Mouse (Mus musculus) thymus, adult 18-20 months (tissue): ENCODE results near the gene Abhd8.
A peak's percentile ranks its signal among the peaks of the same experiment; 100 is the strongest.
"Not testable (repeated sequence)": the region's sequence is repeated elsewhere in the genome, so short reads cannot be mapped to it uniquely, and the experiment has no call there.

Source experiments
- DNase-seq, 2 experiments: peaks; one replicate each; pipeline ENCODE4 v3.0.0; 2022; ENCODE audit warnings: mixed read lengths in 2 of 2

The Abhd8 gene

DNA sequence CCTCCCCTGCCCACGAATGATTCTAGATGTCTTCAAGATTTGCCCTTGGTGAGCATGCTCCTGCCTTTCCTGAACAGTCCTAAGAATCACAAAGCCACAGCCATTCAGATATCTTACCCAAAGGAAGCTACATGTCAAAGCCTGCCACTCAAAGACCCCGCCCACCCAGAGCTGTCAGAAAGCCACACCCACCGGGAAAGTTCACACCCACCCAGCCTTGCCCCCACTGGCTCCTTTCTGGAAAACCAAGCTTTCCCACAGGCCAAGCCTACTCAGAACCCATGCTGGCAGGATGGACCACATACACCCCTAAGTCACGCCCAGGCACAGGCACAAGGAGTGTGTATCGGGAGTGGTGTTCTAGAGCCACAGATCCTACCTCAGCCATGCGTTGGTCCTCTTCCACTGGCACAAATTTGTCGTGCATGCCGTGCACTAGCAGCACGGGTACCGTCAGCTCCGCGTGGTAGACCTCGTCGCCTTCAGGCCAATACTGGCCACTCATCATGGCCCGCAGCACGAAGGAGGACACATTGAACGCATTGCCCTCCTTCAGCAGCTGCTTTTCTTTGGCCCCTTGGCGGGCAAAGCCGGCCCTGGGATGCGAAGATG, 5.7 kb downstream of the Abhd8 start:
- DNase-seq: peak in 1 of 2 experiments; percentile 9

DNA sequence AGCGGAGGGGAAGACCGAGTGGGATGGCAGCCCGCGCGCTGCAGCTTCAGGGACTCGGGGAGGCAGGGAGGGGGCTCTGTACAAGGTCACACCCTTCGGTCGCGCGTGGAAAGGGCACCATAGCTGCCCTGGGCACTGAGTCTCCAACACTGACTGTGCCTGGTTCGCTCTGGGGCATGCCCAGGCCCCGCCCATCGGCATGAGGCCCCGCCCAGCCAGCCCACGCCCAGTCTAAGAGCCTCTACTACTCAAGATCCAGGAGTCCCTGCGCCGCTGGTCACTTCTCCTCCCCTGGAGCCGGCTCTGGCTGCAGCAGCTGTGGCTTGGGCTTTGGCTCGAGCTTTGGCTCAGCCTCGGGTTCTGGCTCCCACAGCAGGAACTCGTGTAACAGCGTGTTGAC, 6.5 kb downstream of the Abhd8 start:
- no peak for DNase-seq

DNA sequence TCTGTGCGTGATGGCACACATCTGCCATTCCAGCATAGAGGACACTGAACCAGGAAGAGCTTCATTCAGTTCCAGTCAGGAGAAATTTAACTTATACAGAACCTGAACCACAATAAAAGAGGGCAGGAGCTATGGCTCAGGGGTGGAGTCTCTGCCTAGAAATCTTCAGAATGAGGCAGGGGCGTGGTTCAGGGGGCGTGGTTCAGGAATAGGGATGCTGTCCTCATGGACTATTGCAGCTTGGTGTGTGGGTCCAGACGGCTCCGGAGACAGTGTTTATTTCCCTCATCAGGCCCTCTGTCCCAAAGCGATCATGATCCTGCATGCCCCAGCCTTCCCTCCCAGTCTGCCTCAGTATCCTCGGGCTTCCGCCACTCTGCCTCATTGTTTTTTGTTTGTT, 8.8 kb downstream of the Abhd8 start:
- DNase-seq: no peak

DNA sequence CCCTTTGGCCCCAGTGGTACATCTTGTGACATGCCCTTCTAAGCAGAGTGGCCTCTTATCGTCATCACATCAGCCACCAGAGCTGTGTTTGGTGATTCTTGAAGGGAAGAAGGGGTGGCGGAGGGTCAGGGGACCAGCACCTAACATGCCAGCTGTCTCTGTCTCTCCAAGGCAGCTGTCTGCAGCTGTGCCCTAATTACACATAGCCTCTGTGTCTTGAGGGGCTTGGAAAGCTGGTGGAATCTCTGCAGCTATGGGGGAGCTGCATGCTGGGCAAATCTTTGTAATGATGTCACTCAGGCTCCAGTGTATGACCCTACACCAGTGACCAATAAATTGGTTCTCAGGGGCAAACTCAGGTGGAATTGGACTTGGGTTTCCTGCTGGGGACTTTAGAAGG, 10.8 kb downstream of the Abhd8 start:
- no peak for DNase-seq

DNA sequence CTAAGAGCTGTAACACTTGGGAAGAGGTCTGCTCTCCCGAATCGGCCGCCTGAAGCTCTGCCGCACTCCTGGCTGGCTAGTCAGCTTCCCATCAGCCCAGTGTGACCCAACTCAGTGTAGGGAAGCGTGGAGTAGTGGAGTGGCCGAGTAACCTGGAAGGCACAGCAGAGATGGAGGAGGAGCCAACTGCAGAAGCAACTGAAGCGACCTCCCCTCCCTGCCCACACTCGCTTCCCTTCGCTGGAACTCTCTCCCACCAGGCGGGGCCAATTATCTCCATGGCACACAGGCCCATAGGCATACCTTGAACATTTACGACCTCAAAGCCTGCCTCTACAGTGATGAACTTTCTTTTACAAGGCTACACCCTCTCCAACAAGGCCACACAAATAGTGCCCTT, 11.7 kb downstream of the Abhd8 start:
- DNase-seq: no peak

DNA sequence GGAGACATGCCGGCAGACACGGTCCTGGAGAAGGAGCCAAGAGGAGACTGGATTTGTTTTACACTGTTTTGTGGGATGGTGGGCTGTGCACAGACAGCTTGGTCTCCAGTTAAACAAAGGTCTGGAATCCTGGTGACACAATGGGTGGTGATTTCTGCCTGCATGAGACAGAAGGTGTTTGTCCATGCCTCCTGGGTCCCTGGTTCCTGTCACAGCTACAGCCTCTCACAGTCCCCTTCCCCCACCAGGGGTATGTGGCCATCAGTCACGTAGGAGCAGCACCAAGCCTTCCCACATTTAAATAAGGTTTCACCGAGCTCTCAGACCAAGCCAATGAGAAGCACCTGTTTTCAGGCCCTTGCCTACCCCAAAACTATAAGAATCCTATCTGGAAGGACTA, 12.1 kb downstream of the Abhd8 start:
- DNase-seq: no peak

DNA sequence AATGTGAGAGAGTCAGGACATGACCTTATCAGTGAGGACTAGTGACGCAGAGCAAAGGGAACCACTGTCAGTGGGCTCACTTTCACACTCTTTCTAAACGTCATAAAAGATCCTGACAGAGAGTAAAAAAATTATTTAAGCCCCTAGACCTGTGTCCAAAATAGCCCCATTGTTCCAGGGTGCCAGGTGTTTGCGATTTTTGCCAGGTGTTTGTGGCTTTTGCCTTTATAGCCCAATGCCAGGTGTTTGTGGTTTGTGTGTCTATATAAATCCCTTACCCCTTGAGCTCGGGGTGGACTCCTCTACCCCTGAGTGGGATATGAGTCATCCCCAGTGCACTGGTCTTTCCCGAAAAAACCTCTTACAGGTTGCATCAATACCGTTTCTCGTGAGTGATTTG, 18.4 kb downstream of the Abhd8 start:
- no peak for DNase-seq

DNA sequence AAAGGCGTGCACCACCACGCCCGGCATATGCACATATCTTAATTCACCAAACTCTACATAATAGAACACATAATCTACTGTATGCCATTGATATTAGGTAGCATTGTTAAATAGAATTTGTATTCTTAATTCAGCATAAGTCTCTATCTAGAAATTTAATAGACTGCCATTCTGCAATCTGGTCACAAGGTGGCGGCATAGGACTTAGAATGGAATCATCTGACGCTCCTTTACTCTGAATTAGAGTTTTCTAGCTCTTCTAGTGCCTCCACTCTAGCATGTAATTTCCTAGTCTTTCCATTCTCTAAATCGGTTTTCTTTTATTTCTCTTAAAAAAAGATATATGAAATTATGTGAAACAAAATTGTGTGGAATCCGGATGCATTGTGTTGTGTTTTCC, 22.1 kb downstream of the Abhd8 start:
- no peak for DNase-seq

DNA sequence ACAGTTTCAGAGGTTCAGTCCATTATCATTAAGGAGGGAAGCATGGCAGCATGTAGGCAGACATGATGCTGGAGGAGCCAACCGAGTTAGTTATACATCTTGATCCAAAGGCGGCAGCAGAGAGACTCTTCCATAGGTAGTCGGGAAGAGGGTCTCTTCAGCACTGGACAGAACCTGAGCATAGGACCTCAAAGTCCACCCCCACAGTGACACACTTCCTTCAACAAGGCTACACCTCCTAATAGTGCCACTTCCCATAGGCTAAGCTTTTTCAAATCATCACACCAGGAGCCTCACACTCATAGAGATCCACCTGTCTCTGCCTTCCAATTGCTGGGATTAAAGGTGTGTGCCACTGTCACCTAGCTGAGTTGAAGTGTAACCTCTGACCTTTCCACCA, 26.4 kb downstream of the Abhd8 start:
- DNase-seq: no peak

DNA sequence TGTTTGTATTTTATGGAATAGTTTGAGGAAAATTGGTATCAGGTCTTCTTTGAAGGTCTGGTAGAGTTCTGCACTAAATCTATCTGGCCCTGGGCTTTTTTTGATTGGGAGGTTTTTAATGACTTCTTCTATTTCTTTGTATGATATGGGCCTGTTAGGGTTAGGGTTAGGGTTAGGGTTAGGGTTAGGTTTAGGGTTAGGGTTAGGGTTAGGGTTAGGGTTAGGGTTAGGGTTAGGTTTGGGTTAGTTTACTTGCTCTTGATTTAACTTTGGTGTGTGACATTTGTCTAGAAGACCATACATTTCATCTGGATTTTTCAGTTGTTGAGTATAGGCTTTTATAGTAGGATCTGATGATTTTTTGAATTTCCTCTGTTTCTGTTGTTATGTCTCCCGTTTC, 30.5 kb downstream of the Abhd8 start:
- not testable (repeated sequence) for DNase-seq

DNA sequence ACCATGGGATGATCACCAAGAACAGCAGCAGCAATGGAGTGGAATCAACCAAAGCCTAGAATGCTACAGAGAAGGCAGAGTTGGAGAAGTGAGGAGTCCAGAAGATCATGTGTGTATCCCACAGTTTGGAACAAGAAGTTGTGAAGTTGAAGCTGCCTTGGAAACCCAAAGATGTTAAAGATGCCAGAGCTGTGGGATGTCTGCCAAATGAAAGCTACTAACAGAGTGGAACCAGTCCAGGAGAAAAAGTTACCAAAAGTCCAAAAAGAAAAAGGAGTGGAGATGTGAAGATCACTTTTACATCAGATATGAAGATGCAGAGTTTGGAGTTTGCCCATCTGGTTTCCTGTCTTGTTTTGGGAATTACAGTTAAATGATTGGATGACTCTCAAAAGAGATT, 41.3 kb downstream of the Abhd8 start:
- no peak for DNase-seq

DNA sequence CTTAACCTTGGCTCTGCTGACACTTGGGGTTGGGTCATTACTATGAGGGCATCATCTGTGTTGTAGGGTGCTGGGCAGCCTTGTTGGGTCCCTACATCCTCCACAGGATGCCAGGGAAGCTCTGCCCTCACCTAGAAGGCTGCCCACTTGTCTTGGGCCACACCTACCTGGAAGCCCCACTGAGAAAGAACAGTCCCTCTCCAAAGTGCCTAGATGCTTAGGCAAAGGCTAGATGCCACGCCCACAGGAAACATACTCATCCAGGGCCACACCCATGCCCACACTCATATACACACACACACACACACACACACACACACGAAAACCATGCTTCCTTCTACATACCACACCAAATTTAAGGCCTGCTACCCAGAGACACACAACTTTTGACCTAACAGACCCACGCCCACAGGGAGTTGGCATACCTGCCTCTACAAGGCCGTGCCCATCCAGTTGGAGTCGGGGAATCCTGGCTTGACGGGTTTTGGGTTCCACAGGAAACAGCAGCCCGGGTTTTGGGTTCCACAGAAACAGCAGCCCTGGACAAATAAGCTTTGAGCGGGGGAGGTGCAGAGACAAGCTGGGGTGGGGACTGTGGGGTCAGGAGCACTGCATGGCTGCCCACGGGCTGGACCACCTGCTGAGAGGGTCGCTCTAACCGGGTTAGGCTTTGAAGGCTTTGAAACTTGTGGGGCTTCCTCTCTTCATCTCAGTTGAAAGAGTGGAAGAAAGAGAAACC, 51.8 kb downstream of the Abhd8 start:
- no peak for DNase-seq

DNA sequence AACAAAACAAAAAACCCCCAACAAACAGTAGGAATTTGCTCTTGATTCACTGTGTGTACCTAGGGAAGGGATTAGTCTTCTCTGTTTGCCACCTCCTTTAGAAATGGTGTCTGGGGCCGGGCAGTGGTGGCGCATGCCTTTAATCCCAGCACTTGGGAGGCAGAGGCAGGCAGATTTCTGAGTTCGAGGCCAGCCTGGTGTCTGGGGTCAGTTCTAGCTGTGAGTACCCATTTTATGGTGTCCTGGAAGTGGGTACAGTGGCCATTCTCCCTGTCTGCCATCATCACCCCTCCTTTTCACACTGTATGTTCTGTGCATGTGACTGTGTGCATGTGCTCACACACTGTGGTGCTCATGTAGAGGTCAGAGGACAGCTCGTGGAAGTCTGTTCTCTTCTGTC, 55.2 kb downstream of the Abhd8 start:
- DNase-seq: no peak

DNA sequence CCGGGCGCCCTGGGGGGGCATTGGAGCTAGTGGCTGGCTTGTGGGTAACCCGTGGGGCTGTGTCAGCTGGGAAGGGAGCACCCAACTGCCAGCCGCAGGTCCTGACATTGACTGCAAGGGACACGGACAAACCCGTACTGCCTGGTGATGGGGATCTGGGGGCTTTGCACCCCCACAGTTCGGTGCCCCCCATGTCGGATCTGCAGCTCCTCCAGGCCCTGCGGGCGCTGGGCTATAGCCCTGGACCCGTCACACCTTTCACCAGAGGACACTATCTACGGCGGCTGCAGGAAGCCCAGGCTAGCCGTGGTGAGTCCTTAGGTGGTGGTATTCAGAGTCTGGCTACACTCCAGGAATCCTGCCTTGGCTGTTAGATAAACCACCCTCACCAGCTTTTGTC, 56.0 kb downstream of the Abhd8 start:
- DNase-seq: no peak
